Mouse (Mus musculus) kidney, postnatal 36 days (tissue): Measurements from ENCODE around the gene Inhbc.

Source experiments
- DNase-seq, 2 experiments: peaks; one replicate each; pipeline ENCODE4 v3.0.0; 2021 to 2022; ENCODE audit warnings: mixed read lengths in 2 of 2

The Inhbc gene

DNA sequence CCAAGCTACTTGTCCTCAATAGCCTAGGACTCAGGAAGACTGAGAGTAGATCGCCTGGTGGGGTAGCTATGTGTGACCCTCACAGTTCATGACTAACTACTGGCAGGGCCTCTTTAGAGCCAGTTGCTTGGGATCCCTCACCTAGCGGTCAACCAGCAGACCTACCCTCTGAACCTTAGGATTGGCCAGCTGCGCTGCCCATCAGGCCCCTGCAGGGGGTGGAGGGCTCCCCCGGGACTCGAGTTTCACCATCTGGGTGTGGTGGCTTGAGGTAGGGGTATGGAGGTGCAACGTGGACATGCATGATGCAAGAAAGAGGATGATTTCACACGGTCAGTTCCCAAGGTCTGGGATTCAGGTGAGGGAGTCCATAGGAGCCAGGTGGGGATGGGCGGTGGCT lies 18.5 kb downstream of the Inhbc start:
- no peak for DNase-seq

- DNase-seq, result peak in 1 of 2 experiments; percentile 36
Measured at GRCm38 (mm10) chr10:127351285-127351595, 19.0 kb downstream of the Inhbc start.

DNA sequence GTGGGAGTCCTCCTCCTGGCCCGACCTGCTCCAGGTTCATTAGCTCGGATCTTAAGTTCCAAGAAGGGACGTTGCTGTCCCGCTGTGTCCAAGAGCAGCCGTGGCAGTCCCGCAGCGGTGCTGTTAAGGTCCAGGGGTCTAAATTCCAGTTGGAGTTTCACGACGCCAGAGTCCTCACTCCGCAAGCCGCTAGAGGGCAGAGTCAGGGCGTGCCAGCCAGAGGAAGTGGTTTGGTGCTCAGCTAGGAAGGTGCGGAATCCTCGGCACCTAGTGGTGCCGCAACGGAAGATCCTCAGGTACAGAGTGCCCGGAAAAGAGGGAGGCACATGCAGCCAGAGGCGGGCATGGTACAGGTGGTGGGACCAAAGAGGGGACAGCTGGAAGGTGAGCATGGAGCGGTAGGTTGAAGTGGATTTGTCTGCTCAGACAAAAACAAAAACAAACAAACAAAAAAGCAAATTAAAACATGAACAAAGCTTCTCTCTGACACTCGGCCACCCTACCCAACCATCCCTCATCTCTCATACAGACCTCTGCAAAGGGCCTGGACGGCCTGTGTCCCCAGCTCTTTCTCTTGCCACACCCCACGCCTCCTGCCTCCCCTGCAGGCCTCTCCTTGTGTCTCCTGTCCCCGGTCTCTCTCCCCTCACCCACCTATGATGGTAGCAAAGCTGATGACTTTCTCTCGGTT lies 19.5 kb downstream of the Inhbc start:
- DNase-seq, result peak; percentile 78 to 89

DNA sequence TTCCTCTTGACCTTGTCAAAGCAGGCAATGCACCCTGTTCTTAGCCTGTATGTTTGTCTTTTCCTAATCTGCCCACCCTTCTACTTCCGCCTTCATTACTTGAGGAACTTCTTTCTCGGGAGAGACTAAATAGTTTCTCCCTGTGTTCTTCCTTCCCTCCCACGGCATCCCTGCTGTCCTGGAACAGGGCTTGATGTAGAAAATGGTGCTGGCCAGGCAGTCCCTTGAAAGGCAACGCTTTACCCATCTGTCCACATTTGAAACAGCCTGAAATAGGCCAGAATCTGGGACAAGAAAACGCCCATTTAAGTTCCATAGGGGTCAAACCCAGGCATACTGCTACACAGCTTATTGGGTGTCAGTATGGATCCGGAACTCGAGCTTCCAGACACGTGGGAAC lies 20.4 kb downstream of the Inhbc start:
- DNase-seq, result no peak

- DNase-seq, result peak in 1 of 2 experiments; percentile 44
Measured at GRCm38 (mm10) chr10:127348957-127349356, 21.3 kb downstream of the Inhbc start.

GRCm38 (mm10) chr10:127346173-127346572 lies 24.1 kb downstream of the Inhbc start:
- no peak for DNase-seq

DNA sequence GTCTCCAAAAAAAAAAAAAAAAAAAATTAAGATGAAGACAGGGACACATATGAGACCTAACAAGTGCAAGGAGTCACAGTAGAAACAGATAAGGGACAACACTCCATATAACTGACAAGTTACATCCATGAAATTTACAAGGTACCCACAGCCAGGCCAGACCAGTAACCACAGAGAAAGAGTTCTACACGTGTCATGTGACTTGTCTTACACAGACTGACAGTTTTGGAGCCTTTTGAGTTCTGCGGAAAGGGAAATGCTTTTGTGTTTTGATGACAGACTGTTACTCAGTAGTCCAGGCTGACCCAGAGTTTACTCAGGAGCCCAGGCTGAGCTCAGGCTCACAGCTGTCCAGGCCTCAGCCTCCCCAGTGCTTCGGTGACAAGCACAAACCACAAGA lies 27.2 kb downstream of the Inhbc start:
- no peak for DNase-seq

- peak; percentile 77 to 89 for DNase-seq
Measured at GRCm38 (mm10) chr10:127341891-127342639, 28.2 kb downstream of the Inhbc start, which contains the start of gene Gli1. Gli1 (minus strand) TSS chr10:127341974.

DNA sequence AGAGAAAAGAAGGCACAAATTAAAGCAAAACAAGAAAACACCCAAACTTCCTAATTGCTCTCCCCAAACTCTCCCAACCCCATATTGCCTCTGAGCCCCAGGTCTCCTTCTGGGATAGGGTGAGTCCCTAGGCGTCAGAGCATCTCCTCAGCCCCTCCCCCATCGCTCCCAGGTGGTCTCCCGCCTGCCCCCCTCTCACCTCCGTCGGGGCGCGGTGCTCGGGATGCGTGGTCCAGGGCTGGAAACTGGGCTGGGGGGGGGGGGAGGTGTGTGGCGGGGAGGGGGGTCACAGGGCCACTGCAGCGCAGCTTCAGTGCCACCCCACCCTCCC lies 28.9 kb downstream of the Inhbc start:
- no peak for DNase-seq

GRCm38 (mm10) chr10:127340577-127341359 lies 29.5 kb downstream of the Inhbc start:
- DNase-seq, result no peak

DNA sequence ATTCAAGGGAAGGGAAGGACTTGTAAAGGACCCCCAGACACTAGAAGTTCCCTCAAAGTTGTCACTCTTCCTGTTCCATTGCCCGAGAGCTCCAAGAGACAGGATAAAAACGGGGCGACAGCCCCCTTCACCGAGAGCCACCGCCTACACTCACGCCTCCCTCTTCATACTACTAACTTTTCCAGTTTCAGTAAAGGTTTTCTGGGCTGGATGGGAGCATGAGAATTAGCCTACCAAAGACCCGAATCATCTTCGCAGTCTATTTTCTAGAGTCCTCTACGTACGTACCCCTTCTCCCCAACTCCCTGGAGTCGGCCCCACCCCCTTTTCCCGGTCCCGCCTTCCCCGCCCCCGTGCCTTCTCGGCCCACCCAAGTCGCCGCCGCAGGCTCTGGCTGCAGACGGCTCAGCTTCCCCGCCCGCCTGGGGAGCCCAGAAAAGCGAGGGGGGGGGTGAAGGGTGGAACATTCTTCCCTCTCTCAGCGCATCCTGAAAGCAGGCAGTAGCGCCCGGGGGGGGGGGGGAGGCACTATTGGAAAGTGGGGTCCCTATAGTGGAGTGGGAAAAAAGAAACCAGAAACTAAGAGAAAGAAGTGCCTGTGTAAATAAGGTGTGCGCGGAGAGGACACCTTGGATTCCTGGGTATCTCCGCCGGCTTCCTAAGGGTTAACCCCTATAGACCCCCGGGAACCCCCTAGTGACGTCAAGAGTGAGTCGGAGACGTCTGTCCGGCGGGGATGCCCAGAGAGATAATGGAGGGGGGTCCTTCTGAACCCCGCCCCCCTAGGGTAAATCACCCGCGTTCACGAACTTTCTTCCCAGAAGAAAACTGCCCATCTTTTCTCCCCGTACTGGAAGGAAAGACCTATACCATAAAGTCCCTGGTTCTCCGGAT lies 30.3 kb downstream of the Inhbc start:
- peak; percentile 37 to 69 for DNase-seq

DNA sequence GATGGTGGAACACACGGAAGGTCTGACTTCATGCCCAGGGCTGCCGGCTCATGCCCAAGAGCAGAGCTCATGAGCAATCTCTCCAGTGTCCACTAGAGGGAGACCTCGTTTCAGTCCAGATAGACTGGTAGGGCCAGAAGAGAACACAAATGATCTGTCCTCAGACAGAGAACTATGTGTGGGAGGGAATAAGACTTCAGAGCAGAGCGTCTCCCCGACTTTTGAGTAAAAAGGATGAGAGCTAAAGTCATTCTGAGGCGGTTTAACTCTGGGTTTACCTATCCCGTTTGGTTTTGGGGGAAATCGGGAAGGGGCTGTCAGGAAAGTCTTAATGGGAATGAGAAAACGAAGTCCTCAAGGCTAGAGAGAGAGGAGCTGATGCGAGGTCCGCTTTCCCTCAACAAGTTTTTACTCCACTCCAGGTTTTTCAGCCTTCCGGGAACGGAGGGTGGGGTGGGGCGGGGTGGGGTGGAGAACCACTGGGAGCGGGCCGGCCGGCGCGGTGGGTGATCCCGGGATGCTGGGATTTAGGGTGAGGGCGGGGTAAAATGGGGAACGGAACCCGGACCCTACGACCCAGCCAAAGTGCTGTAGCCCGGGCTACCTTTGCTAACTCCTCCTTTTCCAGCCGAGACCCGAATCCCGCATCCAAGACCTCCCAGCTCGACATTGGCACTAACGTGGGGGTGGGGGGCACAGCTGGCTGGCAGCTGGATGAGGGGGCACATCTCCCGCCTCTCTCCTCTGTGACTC lies 31.1 kb downstream of the Inhbc start:
- DNase-seq, result peak; percentile 91

DNA sequence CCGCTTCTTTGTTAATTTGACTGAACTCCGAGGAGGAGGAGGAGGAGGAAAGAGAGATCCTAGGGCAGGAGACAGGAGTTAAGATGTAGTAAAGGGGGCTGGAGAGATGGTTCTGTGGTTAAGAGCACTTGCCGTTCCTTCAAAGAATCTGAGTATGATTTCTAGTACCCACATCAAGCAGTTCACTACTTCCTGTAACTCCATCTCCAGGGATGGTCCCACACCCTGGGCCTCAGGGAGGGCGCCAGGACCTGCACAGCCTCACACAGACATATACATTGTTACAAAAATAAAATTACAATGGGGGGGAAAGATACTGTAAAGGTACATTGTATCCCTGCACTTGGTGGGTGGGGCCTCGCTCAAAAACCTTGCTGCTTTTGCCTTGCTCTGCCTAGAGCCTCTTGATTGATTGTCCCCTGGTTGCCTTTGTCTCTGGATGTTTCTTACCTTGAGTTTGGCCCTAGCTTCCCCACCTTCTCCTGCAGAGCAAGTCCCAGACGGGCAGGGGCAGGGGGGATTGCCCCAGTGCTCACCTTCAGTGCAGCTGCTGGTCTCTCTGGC lies 32.6 kb downstream of the Inhbc start:
- no peak for DNase-seq

DNA sequence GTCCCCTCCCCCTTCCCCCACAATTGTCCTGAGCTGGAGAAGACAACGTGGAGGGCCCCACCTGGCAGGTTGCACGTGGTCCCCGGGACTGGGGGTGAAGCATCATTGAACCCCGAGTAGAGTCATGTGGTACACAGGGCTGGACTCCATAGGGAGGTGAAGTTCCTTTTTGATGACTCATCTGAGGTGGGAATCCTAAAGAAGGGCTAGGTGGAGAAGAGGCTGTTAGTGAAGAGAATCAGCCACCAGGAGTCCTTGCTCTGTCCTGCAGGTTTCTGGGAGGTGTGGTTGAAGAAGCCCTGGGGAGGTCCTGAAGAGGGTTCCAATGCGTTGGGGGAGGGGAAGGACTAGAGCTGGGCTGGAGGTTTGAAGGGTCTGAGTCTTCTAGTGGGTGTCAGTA lies 33.3 kb downstream of the Inhbc start:
- DNase-seq, result no peak

GRCm38 (mm10) chr10:127335271-127335670 lies 35.0 kb downstream of the Inhbc start:
- DNase-seq, result no peak

- no peak for DNase-seq
Measured at GRCm38 (mm10) chr10:127333152-127333551, 37.1 kb downstream of the Inhbc start.

- no peak for DNase-seq
Measured at GRCm38 (mm10) chr10:127332211-127332874, 37.9 kb downstream of the Inhbc start.

DNA sequence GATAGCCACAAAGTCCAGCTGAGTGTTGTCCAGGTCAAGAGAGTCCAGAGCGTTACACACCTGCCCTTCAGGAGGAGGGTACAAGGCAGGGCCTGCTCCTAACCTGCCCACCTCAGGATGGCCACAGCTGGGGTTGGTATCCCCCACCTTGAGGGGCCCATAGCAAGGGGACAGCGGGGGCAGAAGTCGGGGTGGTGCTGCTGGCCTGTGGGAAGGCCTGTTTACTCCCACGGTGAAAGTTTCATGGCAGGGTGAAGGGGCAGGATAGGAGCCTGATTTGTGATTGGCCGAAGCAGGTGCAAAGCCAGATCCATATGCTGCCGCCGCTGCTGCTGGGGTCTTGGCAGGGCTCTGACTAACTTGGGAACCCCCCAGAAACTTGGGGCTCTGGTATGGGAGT lies 40.0 kb downstream of the Inhbc start:
- no peak for DNase-seq

DNA sequence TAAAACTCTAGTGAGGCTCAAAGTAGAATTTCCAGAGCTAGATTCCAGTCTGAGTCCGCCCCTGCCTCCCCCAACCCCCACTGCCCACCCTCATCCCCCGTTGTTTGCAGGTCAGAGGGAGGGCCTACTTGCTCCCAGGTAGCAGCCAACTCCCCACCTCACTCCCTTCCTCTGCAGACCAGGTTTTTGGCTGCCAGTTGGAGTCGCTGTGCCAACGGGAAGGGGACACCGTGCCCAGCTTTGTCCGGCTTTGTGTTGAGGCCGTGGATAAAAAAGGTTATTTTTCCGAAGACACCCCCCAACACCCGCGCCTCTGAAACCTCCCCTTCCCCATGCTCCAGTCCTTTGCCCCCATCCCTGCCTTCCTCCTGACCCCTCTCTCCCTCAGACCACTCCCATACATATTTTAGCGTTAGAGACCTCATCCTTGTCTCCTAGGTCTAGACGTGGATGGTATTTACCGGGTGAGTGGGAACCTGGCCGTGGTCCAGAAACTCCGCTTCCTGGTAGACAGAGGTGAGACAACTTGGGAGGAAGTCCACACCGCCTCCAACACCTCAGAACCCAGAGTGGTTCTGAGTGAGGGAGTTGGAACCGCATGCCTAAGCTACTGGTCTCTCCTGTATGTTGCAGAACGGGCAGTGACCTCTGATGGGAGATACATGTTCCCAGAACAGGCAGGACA lies 42.6 kb downstream of the Inhbc start:
- no peak for DNase-seq

- peak in 1 of 2 experiments; percentile 58 for DNase-seq
Measured at GRCm38 (mm10) chr10:127326828-127327227, 43.4 kb downstream of the Inhbc start.
